Mouse (Mus musculus) megakaryocyte, embryonic 14.5 days (primary cell): ENCODE measurements at regions not wholly inside any gene's neighbourhood (a gene's known extent, or its start where the extent isn't known, plus 50 kb on each side); places are given as distances from the start of the nearest gene placed in this dataset.

Experiments used
- FLI1 ChIP-seq: IDR thresholded peaks from 2 replicates; pipeline ENCODE4 v1.6.1; 2012; ENCODE audit warnings: low read length, inconsistent platforms, mixed read lengths
- GATA1 ChIP-seq: IDR thresholded peaks from 3 replicates; pipeline ENCODE4 v1.6.1; 2012; ENCODE audit warnings: mixed read lengths, low read length, inconsistent platforms, borderline replicate concordance

- TF ChIP-seq FLI1 = no peak
- no peak for TF ChIP-seq GATA1
Measured at GRCm38 (mm10) chr14:102606055-102606454, 376.4 kb downstream of the Kctd12 start.
